Mouse (Mus musculus): Measurements from ENCODE around the gene Xrcc6. TPM values are rescaled to one million over a fixed set of nuclear protein-coding genes. Genes with fewer than 3 reads are reported as not detected.

The Xrcc6 gene
- total and polyA plus RNA-seq, 2 experiments from 2014 or later, result 29.5 to 34.8 TPM

- Histone ChIP-seq H3K9me3 (ENCODE audit: low read length) (no peaks in the 10 kb centered on the region), H3K4me1 (ENCODE audit: insufficient read depth) (no peaks in the 10 kb centered on the region), H3K27ac (ENCODE audit: low read depth, low read length) (no peak within 1 kb of the TSS), H3K9ac (no peak within 1 kb of the TSS), H3K36me3 (ENCODE audit: insufficient read depth) (no peaks in the 10 kb centered on the region), H3K4me2 (ENCODE audit: low read depth) (no peak within 1 kb of the TSS), H3K4me3 (ENCODE audit: low read depth, low read length) (no peak within 1 kb of the TSS), H3K27me3 (ENCODE audit: insufficient read depth, low read length) (no peaks in the 10 kb centered on the region; the same call in 1 of the 2 replicates)
- no peak for DNase-seq
- 69% methylated on average over 1 of the region's 1 CpGs for WGBS
- TF ChIP-seq CTCF (IDR thresholded peaks at IDR 0.05; ENCODE audit: low read depth), result no peak
- no peak for ATAC-seq
Observed at GRCm38 (mm10) chr15:82058719-82059201, 71.1 kb downstream of the Xrcc6 start, which contains the start of gene 4930407I10Rik. TSS of gene 4930407I10Rik (plus strand) at chr15:82059151.

GRCm38 (mm10) chr15:82063909-82064308 is 76.3 kb downstream of the Xrcc6 start:
- Histone ChIP-seq H3K9ac (no peak overlapping the region), H3K9me3 (ENCODE audit: low read length) (no peaks in the 10 kb centered on the region), H3K27ac (ENCODE audit: low read depth, low read length) (no peak overlapping the region), H3K4me1 (ENCODE audit: insufficient read depth) (no peaks in the 10 kb centered on the region), H3K4me3 (ENCODE audit: low read depth, low read length) (no peak overlapping the region), H3K4me2 (ENCODE audit: low read depth) (no peak overlapping the region), H3K36me3 (ENCODE audit: insufficient read depth) (no peaks in the 10 kb centered on the region), H3K27me3 (ENCODE audit: insufficient read depth, low read length) (peaks cover 8% of the 10 kb centered on the region)
- no peak for TF ChIP-seq CTCF (IDR thresholded peaks at IDR 0.05; ENCODE audit: low read depth)
- WGBS, result 71% methylated on average over 14 of the region's 14 CpGs
- no peak for DNase-seq
- no peak for ATAC-seq

GRCm38 (mm10) chr15:82065511-82065910 is 77.9 kb downstream of the Xrcc6 start:
- H3K27ac ChIP-seq (ENCODE audit: low read depth, low read length), result no peak overlapping the region
- H3K4me1 ChIP-seq (ENCODE audit: insufficient read depth), result no peaks in the 10 kb centered on the region
- peaks cover 18% of the 10 kb centered on the region for H3K27me3 ChIP-seq (ENCODE audit: insufficient read depth, low read length)
- H3K4me2 ChIP-seq (ENCODE audit: low read depth), result no peak overlapping the region
- no peaks in the 10 kb centered on the region for H3K9me3 ChIP-seq (ENCODE audit: low read length)
- peak; percentile 85 for DNase-seq
- peak; percentile 86 for TF ChIP-seq CTCF (IDR thresholded peaks at IDR 0.05; ENCODE audit: low read depth)
- no peaks in the 10 kb centered on the region for H3K36me3 ChIP-seq (ENCODE audit: insufficient read depth)
- 16% methylated on average over 7 of the region's 7 CpGs for WGBS
- no peak overlapping the region for H3K9ac ChIP-seq
- peak; percentile 58 for ATAC-seq
- no peak overlapping the region for H3K4me3 ChIP-seq (ENCODE audit: low read depth, low read length)

GRCm38 (mm10) chr15:82069898-82070297 is 82.3 kb downstream of the Xrcc6 start, which contains the start of gene Mei1:
TSS of gene Mei1 (plus strand) at chr15:82069996.
- H3K27me3 ChIP-seq (ENCODE audit: insufficient read depth, low read length), result peaks cover 21% of the 10 kb centered on the region

GRCm38 (mm10) chr15:82071816-82072469 is 84.3 kb downstream of the Xrcc6 start:
- Histone ChIP-seq H3K9me3 (ENCODE audit: low read length) (no peaks in the 10 kb centered on the region), H3K36me3 (ENCODE audit: insufficient read depth) (no peaks in the 10 kb centered on the region), H3K4me2 (ENCODE audit: low read depth) (no peak overlapping the region), H3K4me3 (ENCODE audit: low read depth, low read length) (no peak overlapping the region), H3K4me1 (ENCODE audit: insufficient read depth) (no peaks in the 10 kb centered on the region), H3K9ac (no peak overlapping the region), H3K27me3 (ENCODE audit: insufficient read depth, low read length) (peaks cover 21% of the 10 kb centered on the region), H3K27ac (ENCODE audit: low read depth, low read length) (no peak overlapping the region)
- no peak for DNase-seq
- no peak for TF ChIP-seq CTCF (IDR thresholded peaks at IDR 0.05; ENCODE audit: low read depth)
- 93% methylated on average over 26 of the region's 26 CpGs for WGBS
- no peak for ATAC-seq

More at GRCm38 (mm10) chr15:82069898-82070297, 82.3 kb downstream of the Xrcc6 start, which contains the start of gene Mei1:
- H3K27ac ChIP-seq (ENCODE audit: low read depth, low read length), result no peak within 1 kb of the TSS
- H3K4me3 ChIP-seq (ENCODE audit: low read depth, low read length), result peak within 1 kb of the TSS; percentile 20
- DNase-seq (peak; percentile 45), ATAC-seq (no peak)
- peak within 1 kb of the TSS; percentile 40; the same call in 1 of the 2 replicates for H3K4me2 ChIP-seq (ENCODE audit: low read depth)
- H3K4me1 ChIP-seq (ENCODE audit: insufficient read depth), result no peaks in the 10 kb centered on the region
- no peaks in the 10 kb centered on the region for H3K9me3 ChIP-seq (ENCODE audit: low read length)
- no peaks in the 10 kb centered on the region for H3K36me3 ChIP-seq (ENCODE audit: insufficient read depth)
- no peak within 1 kb of the TSS for H3K9ac ChIP-seq
- TF ChIP-seq CTCF (IDR thresholded peaks at IDR 0.05; ENCODE audit: low read depth), result no peak
- WGBS, result 25% methylated on average over 40 of the region's 40 CpGs

- 86% methylated on average over 7 of the region's 7 CpGs for WGBS
Observed at GRCm38 (mm10) chr15:82073490-82073889, 85.9 kb downstream of the Xrcc6 start.

GRCm38 (mm10) chr15:82079883-82080282 is 92.2 kb downstream of the Xrcc6 start:
- DNase-seq, result no peak
- ATAC-seq, result no peak
- Histone ChIP-seq H3K9me3 (ENCODE audit: low read length) (no peaks in the 10 kb centered on the region), H3K27me3 (ENCODE audit: insufficient read depth, low read length) (no peaks in the 10 kb centered on the region), H3K36me3 (ENCODE audit: insufficient read depth) (no peaks in the 10 kb centered on the region), H3K4me2 (ENCODE audit: low read depth) (no peak overlapping the region), H3K4me3 (ENCODE audit: low read depth, low read length) (no peak overlapping the region), H3K9ac (no peak overlapping the region), H3K4me1 (ENCODE audit: insufficient read depth) (no peaks in the 10 kb centered on the region), H3K27ac (ENCODE audit: low read depth, low read length) (no peak overlapping the region)
- no peak for TF ChIP-seq CTCF (IDR thresholded peaks at IDR 0.05; ENCODE audit: low read depth)
- WGBS, result 64% methylated on average over 10 of the region's 10 CpGs

More at GRCm38 (mm10) chr15:82073490-82073889, 85.9 kb downstream of the Xrcc6 start:
- Histone ChIP-seq H3K4me2 (ENCODE audit: low read depth) (no peak overlapping the region), H3K36me3 (ENCODE audit: insufficient read depth) (no peaks in the 10 kb centered on the region), H3K9me3 (ENCODE audit: low read length) (no peaks in the 10 kb centered on the region), H3K27me3 (ENCODE audit: insufficient read depth, low read length) (peaks cover 17% of the 10 kb centered on the region), H3K4me1 (ENCODE audit: insufficient read depth) (no peaks in the 10 kb centered on the region), H3K4me3 (ENCODE audit: low read depth, low read length) (no peak overlapping the region), H3K9ac (no peak overlapping the region), H3K27ac (ENCODE audit: low read depth, low read length) (no peak overlapping the region)
- TF ChIP-seq CTCF (IDR thresholded peaks at IDR 0.05; ENCODE audit: low read depth), result no peak
- DNase-seq (no peak), ATAC-seq (no peak)

Data from forebrain, postnatal 0 days (tissue).